In the genomic region with DNA sequence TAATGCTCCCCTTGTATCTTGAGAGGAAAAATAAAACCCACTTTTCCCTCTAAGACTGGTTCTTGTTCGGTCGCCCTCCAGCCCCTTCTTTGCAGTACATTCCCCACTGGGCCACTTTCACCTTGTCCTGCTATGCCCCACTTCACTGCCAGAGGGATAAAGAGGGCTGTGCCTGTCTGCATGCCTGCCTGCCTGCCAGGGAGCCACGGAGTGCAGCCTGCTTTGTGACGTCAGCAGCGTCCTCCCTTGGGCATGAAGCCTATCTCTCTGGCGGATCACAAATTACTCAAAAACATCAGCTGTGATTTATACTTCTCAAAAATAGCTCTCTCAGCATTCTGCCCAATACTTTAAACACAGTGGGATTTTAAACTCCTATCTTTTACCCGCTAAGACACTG, we compare ENCODE assay signal across 9 mouse cellular contexts. TPM values are rescaled to one million over a fixed set of nuclear protein-coding genes. Genes with fewer than 3 reads are reported as not detected.
DNase-seq lines count a peak whose midpoint lies in the region; ATAC-seq lines count a peak whose summit lies in the region.
"Had no signal": no experiment of that assay in that cellular context is flagged by ENCODE, and none has a peak within 500 bp of the region (broad histone marks: within the 10 kb centered on the region; RNA-seq: fewer than 3 reads in every experiment).

No protein-coding gene starts in this region.

- peaks cover 3% of the 10 kb centered on the region; the same call in 1 of the 2 replicates for H3K4me1 ChIP-seq in forebrain, embryonic 14.5 days (ENCODE audit: control insufficient read depth, insufficient read depth, low read length)
- H3K4me1 ChIP-seq in forebrain, embryonic 12.5 days: peaks cover 9% of the 10 kb centered on the region; the same call in 1 of the 2 replicates
- peaks cover 11% of the 10 kb centered on the region for H3K4me1 ChIP-seq in hindbrain, embryonic 14.5 days (replicated peaks; ENCODE audit: control insufficient read depth, insufficient read depth, low read length)
- peaks cover 18% of the 10 kb centered on the region for H3K4me1 ChIP-seq in midbrain, embryonic 16.5 days (ENCODE audit: control insufficient read depth, insufficient read depth, low read length)

- 0 out of 2 replicates have a peak, but pooled peaks cover 2% of the 10 kb centered on the region for H3K27me3 ChIP-seq in forebrain, embryonic 14.5 days (replicated peaks; ENCODE audit: control insufficient read depth, insufficient read depth, low read length)
- peaks cover 15% of the 10 kb centered on the region for H3K27me3 ChIP-seq in forebrain, embryonic 12.5 days
- H3K27me3 ChIP-seq in hindbrain, embryonic 14.5 days (ENCODE audit: control insufficient read depth, insufficient read depth, low read length): 0 out of 2 replicates have a peak, but pooled peaks cover 4% of the 10 kb centered on the region
- H3K27me3 ChIP-seq in midbrain, embryonic 16.5 days (ENCODE audit: control insufficient read depth, insufficient read depth, low read depth, low read length): no peaks in the 10 kb centered on the region

- no peaks in the 10 kb centered on the region for H3K36me3 ChIP-seq in forebrain, embryonic 14.5 days (ENCODE audit: control insufficient read depth, insufficient read depth, low read length)
- no peaks in the 10 kb centered on the region for H3K36me3 ChIP-seq in forebrain, embryonic 12.5 days (replicated peaks)
- H3K36me3 ChIP-seq in hindbrain, embryonic 14.5 days (replicated peaks; ENCODE audit: control insufficient read depth, insufficient read depth): no peaks in the 10 kb centered on the region
- H3K36me3 ChIP-seq in midbrain, embryonic 16.5 days (ENCODE audit: control insufficient read depth, insufficient read depth, low read length): no peaks in the 10 kb centered on the region

- DNase-seq in forebrain, embryonic 14.5 days (ENCODE audit: low spot score): peak; percentile 57
- DNase-seq in MN1 (ENCODE audit: low spot score): peak; percentile 39
- DNase-seq in cerebellum, adult 9-11 months: peak; percentile 80
- DNase-seq in hindbrain, embryonic 14.5 days (ENCODE audit: low spot score): no peak
- DNase-seq in gastrocnemius, postnatal 4 days (ENCODE audit: low spot score in 2 of 2): no peak

- no peak overlapping the region for H3K27ac ChIP-seq in forebrain, embryonic 14.5 days (ENCODE audit: low read depth, low read length)
- no peak overlapping the region for H3K27ac ChIP-seq in forebrain, embryonic 12.5 days
- no peak overlapping the region for H3K27ac ChIP-seq in hindbrain, embryonic 14.5 days
- peak overlapping the region; percentile 32; the same call in 1 of the 2 replicates for H3K27ac ChIP-seq in midbrain, embryonic 16.5 days (ENCODE audit: low read length)

- 0 out of 2 replicates have a peak overlapping the region, but pooled peaks have one; percentile 21 for H3K4me2 ChIP-seq in forebrain, embryonic 14.5 days (ENCODE audit: low read length)
- H3K4me2 ChIP-seq in forebrain, embryonic 12.5 days: no peak overlapping the region; the same call in 1 of the 2 replicates
- H3K4me2 ChIP-seq in hindbrain, embryonic 14.5 days (replicated peaks): peak overlapping the region; percentile 19; the same call in 1 of the 2 replicates
- peak overlapping the region; percentile 33 for H3K4me2 ChIP-seq in midbrain, embryonic 16.5 days (ENCODE audit: low read length)

- no peaks in the 10 kb centered on the region for H3K9me3 ChIP-seq in forebrain, embryonic 14.5 days (replicated peaks; ENCODE audit: control insufficient read depth, low read length)
- no peaks in the 10 kb centered on the region for H3K9me3 ChIP-seq in forebrain, embryonic 12.5 days
- no peaks in the 10 kb centered on the region for H3K9me3 ChIP-seq in hindbrain, embryonic 14.5 days (ENCODE audit: control insufficient read depth, low read length)
- no peaks in the 10 kb centered on the region for H3K9me3 ChIP-seq in midbrain, embryonic 16.5 days (replicated peaks; ENCODE audit: control insufficient read depth, low read length, poor library complexity, severe bottlenecking)

- no peak overlapping the region for H3K9ac ChIP-seq in forebrain, embryonic 14.5 days (ENCODE audit: low read length)
- no peak overlapping the region for H3K9ac ChIP-seq in forebrain, embryonic 12.5 days
- H3K9ac ChIP-seq in hindbrain, embryonic 14.5 days: no peak overlapping the region
- H3K9ac ChIP-seq in midbrain, embryonic 16.5 days (ENCODE audit: low read depth, low read length): 0 out of 2 replicates have a peak overlapping the region, but pooled peaks have one; percentile 40

- ATAC-seq in forebrain, embryonic 14.5 days: no peak
- no peak for ATAC-seq in forebrain, embryonic 12.5 days (ENCODE audit: low FRiP score)
- ATAC-seq in hindbrain, embryonic 14.5 days (ENCODE audit: low FRiP score): no peak
- ATAC-seq in midbrain, embryonic 16.5 days: peak; percentile 64; the same call in 1 of the 2 replicates
- ATAC-seq in inflammation-experienced regulatory T-cells, adult 6 months: no peak

- H3K4me3 ChIP-seq in forebrain, embryonic 14.5 days (ENCODE audit: low read depth, low read length): no peak overlapping the region
- no peak overlapping the region for H3K4me3 ChIP-seq in forebrain, embryonic 12.5 days (replicated peaks)
- H3K4me3 ChIP-seq in hindbrain, embryonic 14.5 days (replicated peaks; ENCODE audit: low read length): no peak overlapping the region
- H3K4me3 ChIP-seq in midbrain, embryonic 16.5 days (ENCODE audit: low read depth, low read length): no peak overlapping the region

- WGBS in forebrain, embryonic 14.5 days: 28% methylated on average over 7 of the region's 7 CpGs
- 38% methylated on average over 7 of the region's 7 CpGs for WGBS in forebrain, embryonic 12.5 days
- 29% methylated on average over 7 of the region's 7 CpGs for WGBS in hindbrain, embryonic 14.5 days
- WGBS in midbrain, embryonic 16.5 days: 29% methylated on average over 7 of the region's 7 CpGs

RNA-seq across cellular contexts. Expression of gene Tmem266, which starts 6.2 kb away (rescaled TPM):
- polyA plus RNA-seq in forebrain, embryonic 14.5 days (2014; fragmentation: Nextera tagmentation; extraction: Ambion mirVana): 0.90 and 0.94 TPM in 2 replicates
- 0.73 and 0.74 TPM in 2 replicates for polyA plus RNA-seq in forebrain, embryonic 12.5 days (2016; fragmentation: Nextera tagmentation; extraction: Ambion mirVana)
- polyA plus RNA-seq in hindbrain, embryonic 14.5 days (2014; fragmentation: Nextera tagmentation; extraction: Ambion mirVana): 2.2 and 2.9 TPM in 2 replicates
- 6.8 and 7.0 TPM in 2 replicates for polyA plus RNA-seq in midbrain, embryonic 16.5 days (2015; fragmentation: Nextera tagmentation; extraction: Ambion mirVana)
- not detected for polyA plus RNA-seq in inflammation-experienced regulatory T-cells, adult 6 months (2017; shearing (Covaris generic))
- total RNA-seq in gastrocnemius, postnatal 4 days (2021): under 1 TPM; 0.44 to 0.74 TPM
- polyA plus RNA-seq: C2C12 had no signal

RNA-seq across cellular contexts. Expression of gene Nrg4, which starts 6.3 kb away (rescaled TPM):
- polyA plus RNA-seq in forebrain, embryonic 14.5 days (2014; fragmentation: Nextera tagmentation; extraction: Ambion mirVana): 0.69 and 0.72 TPM in 2 replicates
- 0.87 and 2.2 TPM in 2 replicates for polyA plus RNA-seq in forebrain, embryonic 12.5 days (2016; fragmentation: Nextera tagmentation; extraction: Ambion mirVana)
- polyA plus RNA-seq in hindbrain, embryonic 14.5 days (2014; fragmentation: Nextera tagmentation; extraction: Ambion mirVana): 1.7 and 1.8 TPM in 2 replicates
- 1.3 and 1.4 TPM in 2 replicates for polyA plus RNA-seq in midbrain, embryonic 16.5 days (2015; fragmentation: Nextera tagmentation; extraction: Ambion mirVana)
- polyA plus RNA-seq in inflammation-experienced regulatory T-cells, adult 6 months (2017; shearing (Covaris generic)): 1 to 10 TPM; 2.8 to 6.7 (median 4.7) TPM
- total RNA-seq in gastrocnemius, postnatal 4 days (2021): 1 to 10 TPM; 1.5 to 1.6 TPM

Comparison
In these comparisons a context has a peak if more than half of its experiments do, and no peak if none do; other contexts are left out.
1. DNase-seq: peak in forebrain, embryonic 14.5 days (single experiment), MN1 (single experiment) and cerebellum, adult 9-11 months (single experiment); none in hindbrain, embryonic 14.5 days (single experiment) and gastrocnemius, postnatal 4 days (0 of 2).